Mouse (Mus musculus) cerebellum, adult 2 months (tissue): ENCODE data around the gene Meltf.

ENCODE experiments used
- CTCF ChIP-seq: fragments of 200-500 bp; IDR thresholded peaks from 2 replicates; pipeline ENCODE4 v1.5.1; 2011; ENCODE audit warnings: low read depth, mild to moderate bottlenecking, control low read depth, low read length, moderate library complexity, borderline replicate concordance; ENCODE audit not compliant: insufficient read depth
- POLR2A ChIP-seq: fragments of 200-500 bp; IDR thresholded peaks from 2 replicates; pipeline ENCODE4 v1.6.1; 2011; ENCODE audit warnings: low read length, control low read depth, borderline replicate concordance; ENCODE audit not compliant: insufficient read depth

DNA sequence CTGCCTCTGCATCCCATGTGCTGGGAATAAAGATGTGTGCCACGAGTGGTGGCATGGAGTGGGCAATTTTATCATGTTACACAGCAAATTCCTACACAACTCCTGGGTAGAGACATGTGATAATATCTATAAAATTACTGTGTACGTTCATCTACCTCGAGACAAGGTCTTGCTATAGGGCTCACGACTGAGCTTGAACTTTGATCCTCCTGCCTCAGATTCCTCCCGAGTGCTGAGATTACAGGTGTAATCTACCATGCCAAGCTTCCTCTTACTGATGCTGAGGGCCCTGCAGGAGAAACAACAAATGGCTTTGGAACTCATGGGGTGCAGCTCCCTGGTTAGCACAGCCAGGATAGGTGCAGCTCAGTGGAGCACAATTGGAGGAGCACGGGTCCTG, 45.8 kb downstream of the Meltf start:
- no peak for TF ChIP-seq CTCF
- no peak for TF ChIP-seq POLR2A
